Mouse (Mus musculus) erythroid progenitor cell, adult 5-6 weeks (primary cell): Measurements from ENCODE around the gene Tgm2. TPM values are rescaled to one million over a fixed set of nuclear protein-coding genes. Genes with fewer than 3 reads are reported as not detected.
A peak's percentile ranks its signal among the peaks of the same experiment; 100 is the strongest.

ENCODE experiments used
- ATAC-seq: replicated peaks from 2 replicates; pipeline ENCODE4 v1.8.0; 2016; ENCODE audit warnings: moderate number of reproducible peaks, mild to moderate bottlenecking, moderate TSS enrichment, inconsistent platforms; ENCODE audit not compliant: poor library complexity, low FRiP score, severe bottlenecking
- total RNA-seq, 2 experiments: library from RNA; stranded (forward) in 1 of 2; stranded (reverse) in 1 of 2; fragments of 150-400 nt in 1 of 2; fragments of 186-747, 209-891 nt in 1 of 2; gene quantifications; 2 replicates each; pipeline versions ENCODE4 v1.2.3 to v1.2.4; 2015 to 2017; ENCODE audit warnings: low replicate concordance in 2 of 2

Gene Tgm2
- total RNA-seq (2015; ENCODE audit: low replicate concordance) (16.3 and 27.4 TPM in 2 replicates), total RNA-seq (2017; ENCODE audit: low replicate concordance) (23.0 and 33.9 TPM in 2 replicates)

DNA sequence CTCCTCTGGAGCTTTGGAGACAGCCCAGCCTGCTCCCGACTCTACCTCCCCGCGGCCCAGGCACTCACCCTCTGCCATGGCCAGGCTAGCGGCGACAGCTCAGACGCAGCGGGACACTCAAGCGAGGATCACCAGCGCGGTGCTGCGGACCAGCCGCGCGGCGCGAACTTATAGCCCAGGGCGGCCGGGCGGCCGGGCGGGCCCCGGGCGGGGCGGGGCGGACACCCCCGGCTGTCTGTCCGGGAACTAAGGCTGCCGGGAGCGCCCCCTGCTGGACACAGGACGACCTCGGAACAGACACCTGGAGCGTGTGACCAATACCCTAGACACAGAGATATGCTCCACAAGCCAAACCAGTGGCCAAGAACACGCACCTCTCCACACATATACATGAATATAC, at the start of gene Tgm2:
TSS of gene Tgm2 (minus strand) at position 214 of the 400 bp plus-strand sequence.
- ATAC-seq: peak; percentile 70

- peak; percentile 54; the same call in 1 of the 2 replicates for ATAC-seq
Observed at GRCm38 (mm10) chr2:158194945-158195640, 48.9 kb upstream of the Tgm2 start.

- ATAC-seq: no peak
Observed at GRCm38 (mm10) chr2:158193611-158194336, 47.5 kb upstream of the Tgm2 start.

- ATAC-seq: no peak
Observed at GRCm38 (mm10) chr2:158191098-158191497, 44.9 kb upstream of the Tgm2 start.

DNA sequence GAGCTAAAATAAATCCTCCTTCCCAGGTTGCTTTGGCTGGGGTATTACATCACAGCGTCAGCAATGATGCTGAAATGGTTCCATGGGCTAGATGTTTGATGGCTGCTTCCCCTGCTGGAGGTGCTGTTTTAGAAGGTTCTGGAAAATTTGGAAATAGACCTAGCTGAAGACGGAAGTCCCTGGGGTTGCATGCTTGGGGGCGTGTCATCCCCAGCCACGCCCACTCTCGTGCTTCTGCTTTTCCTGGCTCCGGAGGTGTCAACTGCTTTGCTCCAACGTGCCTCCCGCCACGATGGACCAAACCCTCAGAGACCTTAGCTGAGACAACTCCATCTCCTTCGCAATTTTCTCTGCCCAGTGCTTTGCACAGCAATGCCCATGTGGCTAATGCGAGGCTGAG, 43.2 kb upstream of the Tgm2 start:
- no peak for ATAC-seq

- ATAC-seq: no peak
Observed at GRCm38 (mm10) chr2:158186206-158186871, 40.1 kb upstream of the Tgm2 start.

DNA sequence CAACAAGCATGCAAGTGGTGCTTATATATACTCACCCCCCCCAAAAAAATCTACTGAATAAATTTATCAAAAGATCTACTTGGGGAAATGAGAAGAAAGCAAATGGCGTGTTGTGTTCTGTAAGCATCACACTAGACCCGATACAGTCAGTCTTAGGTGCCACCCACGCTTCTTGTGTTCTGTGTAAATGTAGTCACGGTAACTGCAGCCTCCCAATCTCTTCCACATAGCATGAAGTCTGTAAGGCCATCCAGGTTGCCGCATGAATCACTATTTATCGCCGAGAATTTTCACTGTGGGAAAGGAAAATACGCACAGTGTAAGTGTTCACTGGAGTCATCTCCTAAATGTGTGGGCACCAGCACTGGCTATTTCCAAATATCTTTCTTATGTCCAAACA, 37.0 kb upstream of the Tgm2 start:
- no peak for ATAC-seq

GRCm38 (mm10) chr2:158181932-158182331, 35.7 kb upstream of the Tgm2 start:
- no peak for ATAC-seq

- peak; percentile 55; the same call in 1 of the 2 replicates for ATAC-seq
Observed at GRCm38 (mm10) chr2:158180797-158181196, 34.6 kb upstream of the Tgm2 start.

GRCm38 (mm10) chr2:158179370-158180111, 33.3 kb upstream of the Tgm2 start:
- no peak for ATAC-seq

DNA sequence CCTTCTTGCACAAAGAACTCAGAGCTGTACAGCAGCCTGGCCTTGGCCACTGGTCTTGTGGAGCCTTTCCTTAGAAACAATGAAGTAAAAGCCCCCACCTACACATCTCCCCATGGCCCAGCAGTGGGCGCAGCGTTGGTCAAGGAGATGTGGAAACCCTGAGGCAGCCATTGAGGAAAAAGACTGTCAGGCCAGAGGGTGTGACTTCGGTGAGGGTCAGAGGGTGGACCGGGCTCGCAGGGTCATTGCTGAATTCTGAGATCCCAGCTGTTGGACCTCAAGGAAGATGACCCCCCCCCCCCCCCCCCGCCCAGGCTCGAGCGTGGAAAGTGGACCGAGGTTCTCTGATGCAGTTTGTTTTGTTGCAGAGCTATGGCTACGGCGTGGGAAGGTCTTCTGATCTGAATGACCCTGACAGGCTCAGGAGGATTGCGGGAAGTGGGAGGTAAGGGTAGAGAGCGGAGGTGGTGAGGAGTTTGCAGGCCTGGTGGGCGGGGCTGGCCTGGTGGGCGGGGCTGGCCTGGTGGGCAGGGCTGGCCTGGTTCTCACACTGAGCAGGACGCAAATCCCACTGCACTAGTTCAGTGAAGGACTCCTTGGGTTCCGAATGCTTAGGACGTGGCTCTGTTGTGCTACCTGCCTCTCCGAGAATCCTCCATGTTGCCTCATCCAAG, 32.6 kb upstream of the Tgm2 start:
- ATAC-seq: peak; percentile 54; the same call in 1 of the 2 replicates

DNA sequence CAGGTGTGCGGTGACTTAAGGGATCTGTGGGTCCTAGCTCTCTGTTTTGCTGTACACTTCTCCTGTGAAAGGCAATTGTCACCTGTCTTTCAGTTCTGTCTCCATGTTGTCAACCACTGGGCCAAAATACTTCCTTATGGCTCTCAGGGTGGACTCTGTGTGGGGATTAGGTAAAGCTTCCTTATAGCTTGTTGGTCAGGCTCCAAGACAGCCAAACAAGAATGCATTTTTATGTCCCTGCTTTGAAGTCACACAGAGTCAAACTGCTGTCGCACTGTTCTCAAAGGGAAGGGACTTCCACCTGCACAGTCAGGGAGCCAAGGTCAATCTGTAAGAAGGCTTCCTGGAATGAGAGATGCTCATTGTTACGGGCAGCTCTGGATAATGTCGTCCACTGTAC, 31.9 kb upstream of the Tgm2 start:
- ATAC-seq: no peak

GRCm38 (mm10) chr2:158177574-158177973, 31.3 kb upstream of the Tgm2 start:
- no peak for ATAC-seq

- no peak for ATAC-seq
Observed at GRCm38 (mm10) chr2:158176763-158177162, 30.5 kb upstream of the Tgm2 start.

- ATAC-seq: no peak
Observed at GRCm38 (mm10) chr2:158175433-158175832, 29.2 kb upstream of the Tgm2 start.

GRCm38 (mm10) chr2:158174958-158175357, 28.7 kb upstream of the Tgm2 start:
- ATAC-seq: no peak

DNA sequence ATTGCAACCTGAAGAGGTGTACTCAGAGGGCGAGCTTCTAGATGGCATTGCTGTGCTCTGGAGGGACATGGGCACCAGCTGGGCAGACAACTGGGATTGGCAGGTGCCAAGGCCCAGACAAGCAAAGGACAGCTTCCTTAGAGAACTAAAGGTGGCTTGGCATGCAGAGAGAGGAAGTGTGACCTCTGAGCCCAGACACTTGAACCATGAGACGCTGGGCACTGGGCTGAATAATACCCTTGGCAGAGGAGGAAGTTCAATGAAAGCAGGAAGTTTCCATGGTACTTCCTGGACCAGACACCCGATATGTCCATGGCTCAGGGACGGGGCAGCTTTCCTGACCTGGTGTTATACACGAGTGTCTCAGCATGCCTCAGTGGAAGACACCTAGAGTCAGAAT, 28.2 kb upstream of the Tgm2 start:
- ATAC-seq: no peak

- ATAC-seq: no peak
Observed at GRCm38 (mm10) chr2:158170394-158170793, 24.2 kb upstream of the Tgm2 start.

GRCm38 (mm10) chr2:158169771-158170170, 23.5 kb upstream of the Tgm2 start:
- ATAC-seq: no peak
